Mouse (Mus musculus): ENCODE results near the gene Cadm4.

GRCm38 (mm10) chr7:24512355-24512754, 30.5 kb downstream of the Cadm4 start, which contains the start of gene AC161166.1:
- TF ChIP-seq ZNF384 (IDR thresholded peaks at IDR 0.05; ENCODE audit: low read depth, low read length) (no peak), MAFK (IDR thresholded peaks at IDR 0.05; ENCODE audit: insufficient read depth, low read depth, low read length) (no peak), CHD2 (IDR thresholded peaks at IDR 0.05; ENCODE audit: low read depth, low read length) (no peak), HCFC1 (IDR thresholded peaks at IDR 0.05; ENCODE audit: borderline replicate concordance, insufficient read depth, low read length) (no peak), ZC3H11A (IDR thresholded peaks at IDR 0.05; ENCODE audit: borderline replicate concordance, low read depth, low read length) (no peak)
